Mouse (Mus musculus) ES-Bruce4 (cell line): ENCODE measurements around the gene Dab1. TPM values are rescaled to one million over a fixed set of nuclear protein-coding genes. Genes with fewer than 3 reads are reported as not detected.

Experiments used
- H3K27ac ChIP-seq: 2 replicates; pipeline ENCODE4 v1.5.1; 2012; ENCODE audit warnings: low read length, inconsistent platforms; ENCODE audit not compliant: insufficient read depth
- H3K27me3 ChIP-seq: 2 replicates; pipeline ENCODE4 v1.6.1; 2012; ENCODE audit warnings: mild to moderate bottlenecking, low read length, inconsistent platforms; ENCODE audit not compliant: control insufficient read depth, poor library complexity, insufficient read depth, severe bottlenecking
- H3K36me3 ChIP-seq: 2 replicates; pipeline ENCODE4 v1.6.1; 2012; ENCODE audit warnings: inconsistent platforms, mild to moderate bottlenecking, low read length, moderate library complexity; ENCODE audit not compliant: control insufficient read depth, poor library complexity, insufficient read depth, severe bottlenecking
- H3K4me1 ChIP-seq: one replicate; pipeline ENCODE4 v1.8.1; 2011; ENCODE audit warnings: low read length; ENCODE audit not compliant: control insufficient read depth, insufficient read depth
- H3K4me3 ChIP-seq: 2 replicates; pipeline ENCODE4 v1.5.1; 2011; ENCODE audit warnings: low read depth, mild to moderate bottlenecking, low read length
- H3K9ac ChIP-seq: 2 replicates; pipeline ENCODE4 v1.6.1; 2012; ENCODE audit warnings: low read depth, mild to moderate bottlenecking, inconsistent platforms; ENCODE audit not compliant: poor library complexity, severe bottlenecking
- H3K9me3 ChIP-seq: replicated peaks from 2 replicates; pipeline ENCODE4 v1.6.1; 2012; ENCODE audit warnings: mild to moderate bottlenecking, low read length, inconsistent platforms; ENCODE audit not compliant: control insufficient read depth, poor library complexity, insufficient read depth, severe bottlenecking
- CTCF ChIP-seq: IDR thresholded peaks from one replicate; pipeline ENCODE4 v1.8.1; 2011; ENCODE audit warnings: low read depth, low read length
- EP300 ChIP-seq: IDR thresholded peaks from 2 replicates; pipeline ENCODE4 v1.6.1; 2011; ENCODE audit warnings: low read depth, low read length; ENCODE audit not compliant: insufficient read depth
- POLR2A ChIP-seq: IDR thresholded peaks from one replicate; pipeline ENCODE4 v1.8.1; 2011; ENCODE audit warnings: low read length; ENCODE audit not compliant: insufficient read depth
- polyA plus RNA-seq: library from polyadenylated mRNA; stranded (reverse); fragments of >200 nt; gene quantifications from 2 replicates; pipeline ENCODE4 v1.2.4, GENCODE M21; 2011; ENCODE audit warnings: low read depth; ENCODE audit not compliant: missing spikeins, insufficient read depth, insufficient read length

Dab1 gene
- polyA plus RNA-seq, 1 experiment, result 4.8 TPM

DNA sequence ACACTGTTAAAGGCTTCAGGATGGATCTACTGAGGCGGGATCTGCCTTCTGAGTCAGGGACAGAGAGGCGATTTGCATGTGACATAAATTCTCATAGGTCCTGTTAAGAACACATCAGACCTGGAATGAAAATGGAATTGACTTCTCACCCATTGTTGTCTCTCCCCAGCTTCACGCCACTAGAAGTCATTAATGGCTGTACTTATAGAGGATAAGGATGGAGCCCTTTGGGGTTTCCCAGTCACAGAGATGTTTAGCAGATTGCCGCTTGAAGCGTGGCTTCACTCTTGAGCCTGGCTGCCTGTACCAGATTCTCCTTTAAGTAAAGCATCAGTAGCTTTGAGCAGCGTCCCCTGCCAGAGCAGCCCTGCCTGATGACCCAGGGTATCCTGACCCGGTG is 954.3 kb downstream of the Dab1 start:
- TF ChIP-seq POLR2A (no peak), CTCF (no peak), EP300 (no peak)
- Histone ChIP-seq H3K9ac (no peak overlapping the region), H3K4me1 (no peaks in the 10 kb centered on the region), H3K4me3 (no peak overlapping the region), H3K9me3 (no peaks in the 10 kb centered on the region), H3K27ac (no peak overlapping the region), H3K36me3 (no peaks in the 10 kb centered on the region), H3K27me3 (no peaks in the 10 kb centered on the region)

DNA sequence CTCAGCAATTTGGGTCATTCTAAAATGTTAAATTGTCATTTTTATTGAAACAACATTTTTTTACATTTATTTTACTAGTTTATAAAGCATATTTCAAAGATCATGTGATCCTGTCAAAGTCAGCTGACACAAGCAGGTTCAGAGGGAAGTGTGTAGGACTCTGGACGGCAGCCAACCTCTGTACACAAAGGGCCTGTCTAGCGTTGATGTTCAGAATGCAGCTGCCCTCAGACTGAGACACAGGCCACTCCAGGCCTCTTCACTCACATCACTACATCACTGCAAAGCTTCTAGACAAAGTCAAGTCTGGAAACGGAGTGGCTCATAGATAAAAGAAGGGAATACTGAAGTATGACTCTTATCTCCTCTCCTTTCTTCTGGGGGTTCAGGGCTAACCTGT is 959.2 kb downstream of the Dab1 start:
- Histone ChIP-seq H3K9ac (no peak overlapping the region), H3K27me3 (no peaks in the 10 kb centered on the region), H3K36me3 (no peaks in the 10 kb centered on the region), H3K27ac (no peak overlapping the region), H3K4me1 (no peaks in the 10 kb centered on the region), H3K4me3 (no peak overlapping the region), H3K9me3 (no peaks in the 10 kb centered on the region)
- TF ChIP-seq CTCF (no peak), EP300 (no peak), POLR2A (no peak)

DNA sequence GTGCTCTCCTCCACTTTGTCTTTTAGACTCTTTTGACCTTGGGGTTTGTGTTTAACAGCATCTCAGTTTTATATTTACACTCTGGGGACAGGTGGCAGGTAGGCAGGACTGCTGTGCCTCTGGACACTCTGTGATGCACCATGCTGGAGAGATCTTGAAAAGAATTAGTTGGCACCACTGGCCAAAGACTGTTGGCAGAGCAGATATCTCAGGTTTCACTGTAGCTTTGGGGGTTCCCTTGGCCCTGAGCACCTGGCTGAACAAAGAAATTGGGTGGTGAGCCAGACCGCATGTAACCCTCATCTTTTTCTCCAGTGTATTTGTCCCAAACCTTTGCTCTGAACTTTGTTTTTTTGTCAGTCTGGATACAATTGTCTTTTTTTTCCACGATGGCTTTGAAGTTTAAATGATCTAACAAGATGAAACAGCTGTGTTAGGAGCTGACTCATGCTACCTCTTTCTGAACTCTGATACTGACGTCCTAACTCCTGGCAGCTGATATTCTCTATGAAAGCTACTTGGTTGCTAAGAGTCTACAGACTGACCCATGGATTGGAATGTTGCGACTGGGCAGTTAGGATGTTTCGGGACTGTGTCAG is 960.9 kb downstream of the Dab1 start:
- Histone ChIP-seq H3K4me1 (no peaks in the 10 kb centered on the region), H3K27ac (no peak overlapping the region), H3K9ac (no peak overlapping the region), H3K4me3 (no peak overlapping the region), H3K9me3 (no peaks in the 10 kb centered on the region), H3K27me3 (no peaks in the 10 kb centered on the region), H3K36me3 (no peaks in the 10 kb centered on the region)
- TF ChIP-seq CTCF (no peak), EP300 (no peak), POLR2A (no peak)

DNA sequence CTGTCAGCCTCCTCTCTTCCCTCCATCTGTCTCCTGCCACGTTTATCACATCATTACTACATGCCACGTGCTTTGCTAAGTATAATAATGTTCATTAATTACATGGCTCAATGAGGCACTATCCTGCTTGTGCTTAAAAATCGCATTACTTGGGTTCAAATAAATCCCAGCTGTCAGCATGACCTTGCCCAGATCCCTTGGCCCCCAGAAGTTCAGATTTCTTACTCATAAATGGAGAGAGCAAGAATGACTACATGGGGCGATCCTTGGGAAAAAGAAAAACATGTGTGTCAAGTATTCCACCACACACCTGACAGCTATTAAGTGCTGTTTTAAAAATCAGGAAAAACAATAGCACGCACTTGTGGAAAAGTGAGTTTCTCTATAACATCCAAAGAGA is 963.6 kb downstream of the Dab1 start:
- no peak for TF ChIP-seq POLR2A
- no peak for TF ChIP-seq EP300
- TF ChIP-seq CTCF, result no peak
- no peak overlapping the region for H3K9ac ChIP-seq

DNA sequence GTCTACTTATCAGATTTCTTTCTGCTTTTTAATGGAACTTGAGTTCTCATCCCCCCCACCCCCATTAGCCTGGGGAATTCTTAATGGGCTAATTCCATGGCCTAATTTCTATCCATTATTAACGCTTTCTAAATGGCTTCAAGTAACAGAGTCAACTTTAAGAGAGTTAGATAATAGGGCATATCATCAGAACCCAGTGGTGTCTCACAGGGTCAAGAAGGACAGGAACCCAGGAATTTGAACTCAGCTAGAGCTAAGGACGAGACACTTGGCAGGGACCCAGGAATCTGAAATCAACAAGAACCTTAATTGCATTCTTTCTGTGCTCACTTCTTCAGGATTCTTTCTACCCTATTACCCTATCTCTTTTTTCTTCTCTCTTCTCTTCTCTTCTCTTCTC is 968.7 kb downstream of the Dab1 start:
- Histone ChIP-seq H3K36me3 (no peaks in the 10 kb centered on the region), H3K27me3 (no peaks in the 10 kb centered on the region), H3K4me1 (peaks cover 2% of the 10 kb centered on the region), H3K27ac (no peak overlapping the region), H3K9me3 (no peaks in the 10 kb centered on the region), H3K9ac (no peak overlapping the region), H3K4me3 (no peak overlapping the region)
- TF ChIP-seq CTCF (no peak), POLR2A (no peak), EP300 (no peak)

More for the DNA sequence above, 963.6 kb downstream of the Dab1 start:
- Histone ChIP-seq H3K9me3 (no peaks in the 10 kb centered on the region), H3K27me3 (no peaks in the 10 kb centered on the region), H3K36me3 (no peaks in the 10 kb centered on the region), H3K4me3 (no peak overlapping the region), H3K4me1 (no peaks in the 10 kb centered on the region), H3K27ac (no peak overlapping the region)

DNA sequence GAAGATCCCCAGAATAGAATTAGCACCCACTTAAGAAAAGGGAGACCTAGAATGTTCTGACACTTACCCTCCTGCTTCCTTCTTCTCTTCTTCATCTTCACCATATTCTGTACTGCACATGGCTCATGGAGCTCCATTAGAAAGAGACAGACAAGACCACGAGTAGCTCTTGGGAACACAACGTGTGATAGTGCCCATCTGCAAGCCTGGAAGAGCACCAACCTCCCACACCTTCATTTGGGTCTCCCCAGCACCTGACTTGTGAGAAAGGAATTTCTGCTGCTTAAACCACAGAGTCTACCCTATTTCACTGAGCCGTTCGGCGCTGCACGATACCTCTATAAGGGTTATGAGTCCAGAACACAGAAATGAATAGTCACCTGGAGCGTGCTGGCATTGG is 977.8 kb downstream of the Dab1 start:
- H3K4me1 ChIP-seq, result peaks cover 3% of the 10 kb centered on the region
- H3K4me3 ChIP-seq, result no peak overlapping the region
- no peak overlapping the region for H3K27ac ChIP-seq
- H3K9me3 ChIP-seq, result peaks cover 12% of the 10 kb centered on the region
- TF ChIP-seq CTCF (no peak), EP300 (no peak), POLR2A (no peak)
- H3K36me3 ChIP-seq, result no peaks in the 10 kb centered on the region
- no peak overlapping the region for H3K9ac ChIP-seq
- H3K27me3 ChIP-seq, result no peaks in the 10 kb centered on the region
